Mouse (Mus musculus): ENCODE measurements around the gene Ptpn5. TPM values are rescaled to one million over a fixed set of nuclear protein-coding genes. Genes with fewer than 3 reads are reported as not detected.

The Ptpn5 gene
- polyA plus RNA-seq, 1 experiment from 2014 or later: 102 TPM

Small RNAs within 50 kb of the gene (microRNA-seq; reads per million reads assigned to microRNA genes)
- gene Mir7056: not detected

Other genes starting within 250 kb of the Ptpn5 start
- gene Tsg101, start 213.7 kb downstream of the Ptpn5 start, polyA plus RNA-seq (2015; fragmentation: Nextera tagmentation; extraction: Ambion mirVana): 419 and 434 TPM in 2 replicates
- gene Uevld, start 175.2 kb downstream of the Ptpn5 start, polyA plus RNA-seq (2015; fragmentation: Nextera tagmentation; extraction: Ambion mirVana): 7.4 and 7.5 TPM in 2 replicates
- not detected in 2 replicates for gene Gm9999, start 150.1 kb downstream of the Ptpn5 start, polyA plus RNA-seq (2015; fragmentation: Nextera tagmentation; extraction: Ambion mirVana)
- 9.5 and 9.6 TPM in 2 replicates for gene Spty2d1, start 125.3 kb downstream of the Ptpn5 start, polyA plus RNA-seq (2015; fragmentation: Nextera tagmentation; extraction: Ambion mirVana)
- 21.5 and 22.6 TPM in 2 replicates for gene Tmem86a, start 83.1 kb downstream of the Ptpn5 start, polyA plus RNA-seq (2015; fragmentation: Nextera tagmentation; extraction: Ambion mirVana)
- not detected in 2 replicates for gene Mrgpra6, start 71.2 kb upstream of the Ptpn5 start, polyA plus RNA-seq (2015; fragmentation: Nextera tagmentation; extraction: Ambion mirVana)
- not detected in 2 replicates for gene Mrgpra9, start 119.2 kb upstream of the Ptpn5 start, polyA plus RNA-seq (2015; fragmentation: Nextera tagmentation; extraction: Ambion mirVana)
- gene Mrgpra1, start 220.6 kb upstream of the Ptpn5 start, polyA plus RNA-seq (2015; fragmentation: Nextera tagmentation; extraction: Ambion mirVana): not detected in 2 replicates